In the genomic region with DNA sequence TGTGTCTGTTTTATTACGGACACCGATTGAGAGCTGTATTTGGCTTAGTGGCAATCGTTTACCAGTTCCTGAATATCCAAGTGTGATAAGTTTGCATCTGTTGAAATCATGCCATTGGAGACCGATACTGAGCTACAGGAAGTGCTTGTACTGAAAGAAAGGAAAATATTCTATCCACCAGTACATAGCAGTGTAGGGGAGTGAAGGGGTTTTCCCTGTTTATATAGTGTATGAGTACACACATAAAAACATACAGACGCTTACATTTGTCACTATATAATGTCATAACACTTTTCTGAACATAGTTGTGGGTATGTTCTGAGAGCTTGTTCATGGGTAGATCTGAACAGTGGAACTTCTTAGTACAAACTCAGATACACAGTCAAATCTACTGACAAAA, we compare ENCODE assay signal across 34 mouse cellular contexts.
"Had no signal": no experiment of that assay in that cellular context is flagged by ENCODE, and none has a peak within 500 bp of the region (broad histone marks: within the 10 kb centered on the region; RNA-seq: fewer than 3 reads in every experiment).

No protein-coding gene starts in this region.

- H3K4me1 ChIP-seq: hindbrain, embryonic 10.5 days; hindbrain, embryonic 12.5 days; hindbrain, embryonic 13.5 days; hindbrain, embryonic 15.5 days; intestine, embryonic 15.5 days; kidney, embryonic 15.5 days had no signal

- H3K27me3 ChIP-seq: heart, embryonic 12.5 days; heart, embryonic 13.5 days; heart, embryonic 15.5 days; hindbrain, embryonic 12.5 days; hindbrain, embryonic 13.5 days; hindbrain, embryonic 15.5 days; intestine, embryonic 15.5 days; kidney, embryonic 15.5 days had no signal

- H3K27ac ChIP-seq: heart, embryonic 13.5 days; heart, embryonic 15.5 days; hindbrain, embryonic 10.5 days; hindbrain, embryonic 12.5 days; hindbrain, embryonic 13.5 days; hindbrain, embryonic 14.5 days; hindbrain, embryonic 15.5 days; hindbrain, postnatal 0 days; intestine, embryonic 15.5 days; kidney, embryonic 15.5 days; kidney, postnatal 0 days; layer of hippocampus, adult 2 months; left cerebral cortex, adult 2 months had no signal

- ATAC-seq: hindbrain, embryonic 16.5 days; hindbrain, postnatal 0 days; inflammation-experienced regulatory T-cells, adult 6 months; intestine, embryonic 15.5 days; intestine, embryonic 16.5 days; intestine, postnatal 0 days had no signal

- H3K9me3 ChIP-seq: heart, embryonic 12.5 days; heart, embryonic 13.5 days; heart, embryonic 15.5 days; hindbrain, embryonic 10.5 days; hindbrain, embryonic 12.5 days; hindbrain, embryonic 13.5 days; hindbrain, embryonic 15.5 days; intestine, embryonic 15.5 days; kidney, embryonic 15.5 days had no signal

- H3K4me2 ChIP-seq: heart, embryonic 11.5 days; heart, embryonic 12.5 days; heart, embryonic 13.5 days; heart, embryonic 15.5 days; hindbrain, embryonic 12.5 days; hindbrain, embryonic 13.5 days; hindbrain, embryonic 14.5 days; hindbrain, embryonic 15.5 days; intestine, embryonic 15.5 days; kidney, embryonic 15.5 days had no signal

- H3K9ac ChIP-seq: heart, embryonic 12.5 days; heart, embryonic 13.5 days; heart, embryonic 15.5 days; hindbrain, embryonic 12.5 days; hindbrain, embryonic 13.5 days; hindbrain, embryonic 14.5 days; hindbrain, embryonic 15.5 days; intestine, embryonic 15.5 days; kidney, embryonic 15.5 days had no signal

- DNase-seq: heart, postnatal 10 days; heart, postnatal 14 days; heart, postnatal 36 days; heart, postnatal 4 days; kidney, adult 11 months; kidney, adult 18-20 months; kidney, adult 2 months; kidney, adult 8-10 months; kidney, adult 9 months; kidney, postnatal 10 days; kidney, postnatal 14 days; kidney, postnatal 25 days; kidney, postnatal 36 days; kidney, postnatal 4 days; layer of hippocampus, adult 9-11 months had no signal

- H3K4me3 ChIP-seq: heart, embryonic 12.5 days; heart, embryonic 13.5 days; heart, embryonic 15.5 days; hindbrain, embryonic 10.5 days; hindbrain, embryonic 12.5 days; hindbrain, embryonic 13.5 days; hindbrain, embryonic 15.5 days; intestine, embryonic 15.5 days; kidney, embryonic 15.5 days; layer of hippocampus, adult 2 months; left cerebral cortex, adult 2 months had no signal
